Mouse (Mus musculus) liver, postnatal 0 days (tissue): ENCODE results near the gene Fem1b.
A peak's percentile ranks its signal among the peaks of the same experiment; 100 is the strongest.

ENCODE experiments used
- CTCF ChIP-seq: sonication (generic); IDR thresholded peaks from 2 replicates; pipeline ENCODE4 v1.5.1; 2016; ENCODE audit warnings: antibody characterized with exemption, low read depth
- EP300 ChIP-seq: IDR thresholded peaks from 2 replicates; pipeline ENCODE4 v1.6.1; 2016; ENCODE audit warnings: antibody characterized with exemption, low read depth, mild to moderate bottlenecking

DNA sequence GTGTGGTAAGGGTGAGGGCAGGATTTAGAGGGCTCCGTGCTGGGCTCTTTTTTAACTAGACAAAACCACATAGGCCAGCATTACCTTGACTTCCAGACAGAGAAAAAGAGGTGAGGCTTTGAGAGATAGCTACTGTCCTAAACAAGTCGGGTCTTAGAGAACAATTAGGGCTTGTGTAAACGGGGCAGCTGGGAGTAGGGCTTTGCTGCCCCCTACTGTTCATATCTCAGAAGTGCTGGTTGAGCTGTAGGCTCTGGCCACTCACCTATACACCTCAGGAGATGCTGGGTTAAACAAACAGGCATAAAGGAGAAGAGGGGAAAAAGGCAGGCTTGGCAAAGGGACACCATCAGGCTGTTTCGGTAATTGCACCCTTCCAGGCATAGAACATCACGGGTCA lies 34.3 kb downstream of the Fem1b start:
- peak; percentile 83 for TF ChIP-seq CTCF
- no peak for TF ChIP-seq EP300
